Mouse (Mus musculus) forelimb bud, embryonic 11.5 days (tissue): ENCODE data around the gene Mrpl52.

Source experiments
- DNase-seq: peaks from one replicate; pipeline ENCODE4 v3.0.0-alpha.2; 2012; ENCODE audit warnings: low read depth, low spot score

Mrpl52 gene

DNA sequence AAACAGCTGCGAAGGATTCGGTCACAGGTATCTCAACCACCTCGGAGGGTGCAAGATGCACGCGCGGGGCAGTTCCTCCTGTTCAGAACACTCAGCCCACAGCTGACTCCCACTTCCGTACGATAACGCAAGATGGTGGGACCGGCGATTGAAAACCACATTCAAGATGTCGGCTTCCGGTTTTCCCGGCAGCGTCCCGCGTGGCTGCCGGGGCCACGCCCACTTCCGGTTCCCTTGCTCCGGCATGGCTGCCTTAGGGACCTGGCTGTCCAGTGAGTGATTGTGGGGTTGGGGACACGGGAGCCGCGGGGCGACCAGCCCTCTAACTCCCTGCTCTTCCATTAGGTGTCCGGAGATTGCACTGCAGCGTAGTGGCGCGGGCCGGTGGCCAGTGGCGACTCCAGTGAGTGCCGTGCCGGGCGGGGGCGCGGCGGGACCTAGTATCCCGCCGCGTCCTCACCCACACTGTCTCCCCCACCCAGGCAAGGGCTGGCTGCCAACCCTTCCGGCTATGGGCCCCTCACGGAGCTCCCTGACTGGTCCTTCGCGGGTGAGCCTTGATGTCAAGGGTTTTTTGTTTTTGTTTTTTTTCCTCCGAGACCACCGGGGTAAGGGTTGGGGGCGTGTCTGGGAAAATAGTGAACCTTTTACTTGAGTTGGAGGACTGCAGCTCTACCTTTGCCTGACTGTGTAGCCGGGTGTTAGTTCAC is at the start of gene Mrpl52:
Gene Mrpl52, plus strand, starts transcription at position 221 of the 710 bp plus-strand sequence.
- DNase-seq, result peak; percentile 95

DNA sequence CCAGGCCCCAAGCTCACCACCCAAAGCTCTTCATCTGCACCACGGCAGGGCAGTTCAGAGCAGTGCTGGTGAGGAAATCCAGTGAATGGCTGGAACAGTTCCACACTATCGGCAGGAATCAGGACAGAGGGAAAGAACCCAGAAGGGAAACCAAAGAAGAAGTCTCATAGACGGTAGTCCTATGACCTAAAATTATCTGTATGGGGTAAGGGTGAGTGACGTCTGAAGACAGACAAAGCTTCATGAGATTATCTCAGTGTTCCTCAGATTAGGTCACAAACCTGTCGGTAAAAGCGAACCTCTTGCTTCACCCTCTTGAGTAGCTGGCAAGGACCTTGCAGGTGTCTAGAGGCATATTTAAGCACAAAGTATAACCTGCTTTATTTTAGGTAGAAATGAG is 49.5 kb upstream of the Mrpl52 start:
- no peak for DNase-seq

DNA sequence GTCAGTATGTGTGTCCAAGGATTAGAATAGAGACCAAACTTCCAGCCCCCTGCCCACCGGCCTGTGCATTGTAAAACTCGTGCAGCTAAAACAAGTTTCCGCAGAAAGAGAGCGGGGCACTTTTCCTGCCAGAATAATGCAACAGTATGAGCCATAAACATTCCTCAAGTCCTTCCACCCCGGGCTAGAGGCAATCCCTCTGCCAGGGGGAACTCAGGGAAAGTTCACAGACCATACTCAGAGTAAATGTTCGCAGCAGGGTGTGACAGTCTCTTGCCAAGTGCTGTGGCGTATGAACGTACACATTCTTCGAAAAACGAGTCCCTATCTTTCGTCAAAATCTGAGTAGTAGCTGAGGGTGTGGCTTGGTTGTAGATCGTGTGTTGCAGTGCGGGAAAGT is 47.1 kb upstream of the Mrpl52 start:
- DNase-seq, result no peak

DNA sequence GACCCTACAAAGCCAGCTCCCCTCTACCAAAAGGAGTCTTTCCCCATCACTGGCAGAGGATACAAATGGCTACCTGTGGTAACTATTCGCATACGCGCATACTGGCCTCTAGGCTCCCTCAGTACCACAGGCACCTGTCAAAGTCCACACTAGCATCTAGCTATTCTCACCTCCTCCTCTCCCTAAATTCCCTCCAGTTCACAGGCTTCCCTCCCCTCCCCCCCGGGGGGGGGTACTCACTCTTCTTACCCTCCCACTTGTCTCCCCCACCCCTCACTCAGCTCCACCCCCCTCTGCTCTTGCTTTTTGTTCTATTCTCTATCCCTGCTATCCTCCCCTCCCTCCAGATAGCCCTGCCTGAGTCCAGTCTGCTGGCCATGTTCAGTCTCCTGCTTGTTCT is 46.1 kb upstream of the Mrpl52 start:
- DNase-seq, result no peak

DNA sequence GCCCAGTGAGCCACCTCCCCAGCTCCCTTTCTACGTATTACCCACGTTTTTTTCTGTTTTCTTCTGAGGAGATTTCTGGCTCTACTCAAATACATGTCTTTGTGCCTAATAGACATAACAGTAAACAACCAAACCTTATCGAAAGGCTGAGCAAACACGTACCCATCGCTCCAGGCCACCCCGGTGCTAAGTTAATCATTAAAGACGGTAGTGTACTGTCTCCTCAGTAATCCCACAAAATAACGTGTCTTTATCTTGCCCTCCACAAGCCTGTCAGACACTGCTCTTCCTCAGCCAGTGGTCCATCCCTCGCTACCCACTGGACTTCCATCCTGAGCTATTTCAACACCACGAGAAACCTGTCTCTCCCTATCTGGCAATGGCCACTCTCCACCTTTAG is 44.9 kb upstream of the Mrpl52 start:
- no peak for DNase-seq

DNA sequence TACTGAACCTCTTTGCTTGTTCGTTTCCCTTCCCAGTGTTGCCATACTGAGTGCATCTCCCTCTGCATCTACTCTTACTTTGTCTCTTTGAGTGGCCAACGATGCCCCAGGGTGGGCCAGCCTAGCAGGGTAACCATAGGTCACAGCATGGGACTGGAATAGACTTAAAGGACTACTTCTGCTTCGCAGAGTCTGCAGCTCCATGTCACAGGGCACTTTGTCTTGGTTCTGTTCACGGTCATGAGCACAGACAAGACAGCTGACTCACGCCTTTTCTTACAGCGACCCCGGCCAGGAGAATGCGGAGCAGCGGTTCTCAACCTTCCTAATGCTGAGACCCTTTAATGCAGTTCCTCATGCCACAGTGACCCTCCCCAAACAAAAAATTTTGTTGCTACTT is 44.1 kb upstream of the Mrpl52 start:
- DNase-seq, result no peak

DNA sequence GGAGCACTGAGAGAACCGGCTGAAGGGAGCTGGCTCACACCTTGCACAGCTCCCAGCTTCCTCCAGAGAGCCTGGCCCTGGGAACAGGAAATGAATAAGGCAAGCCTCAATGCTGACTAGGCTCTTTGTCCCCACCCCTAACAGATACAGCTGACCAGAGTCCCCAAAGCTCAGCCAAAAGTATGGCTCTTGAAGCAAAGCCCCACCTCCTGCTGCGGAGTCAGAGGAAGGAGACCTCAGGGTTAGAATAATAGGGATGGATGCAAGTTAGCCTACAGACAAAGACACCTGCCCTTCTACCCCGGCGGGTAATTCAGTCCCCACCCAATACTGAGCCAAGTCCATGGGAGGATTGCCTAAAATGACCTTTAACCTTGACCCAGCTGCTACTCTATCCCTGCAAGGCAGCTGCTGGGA is 43.3 kb upstream of the Mrpl52 start:
- DNase-seq, result no peak

DNA sequence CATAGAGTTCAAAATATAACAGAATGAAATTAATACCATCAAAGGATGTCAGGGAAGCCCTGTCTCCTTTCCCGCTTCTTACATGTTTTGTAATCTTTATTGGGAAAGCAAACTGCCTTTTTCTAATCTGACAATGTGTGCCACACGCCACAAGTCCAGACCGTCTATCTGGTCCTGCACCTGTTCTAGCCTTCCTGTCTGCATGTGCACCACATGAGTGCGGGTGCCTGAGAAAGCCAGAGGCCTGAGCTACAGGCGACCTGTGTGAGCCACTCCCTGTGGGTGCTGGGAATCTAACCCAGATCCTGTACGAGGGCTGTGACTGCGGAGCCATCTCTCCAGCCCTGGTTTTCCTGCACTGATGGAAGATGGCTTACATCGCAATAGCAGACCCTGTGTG is 42.3 kb upstream of the Mrpl52 start:
- no peak for DNase-seq

DNA sequence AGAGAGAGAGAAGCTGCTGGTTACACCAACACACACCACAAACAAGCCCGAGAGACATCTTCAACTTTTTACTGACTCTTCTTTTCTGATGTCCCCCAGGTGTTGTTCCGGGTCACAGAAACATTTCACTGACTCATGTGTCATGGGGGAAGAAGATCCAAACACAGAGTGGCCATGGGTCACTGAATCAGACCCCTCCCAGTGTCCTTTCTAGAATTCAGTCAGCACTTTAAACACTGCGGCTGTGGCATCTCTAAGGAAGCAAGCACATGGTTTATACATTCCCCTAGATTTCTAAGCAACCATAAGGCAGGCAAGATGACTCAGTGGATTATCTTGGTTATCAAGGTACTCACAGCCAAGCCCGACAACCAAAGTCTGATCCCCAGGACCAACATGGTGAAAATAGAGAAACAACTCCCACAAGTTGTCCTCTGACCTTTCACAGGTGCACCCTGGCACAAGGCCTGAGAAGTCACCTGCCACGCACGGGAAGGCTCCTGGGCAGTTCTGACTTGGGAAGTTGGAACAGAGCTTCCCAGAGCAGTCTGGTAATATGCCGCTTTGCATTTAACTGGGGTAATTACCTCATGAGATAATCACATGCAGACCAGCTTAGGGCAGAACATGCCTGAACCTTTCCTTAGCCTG is 40.6 kb upstream of the Mrpl52 start:
- DNase-seq, result no peak

DNA sequence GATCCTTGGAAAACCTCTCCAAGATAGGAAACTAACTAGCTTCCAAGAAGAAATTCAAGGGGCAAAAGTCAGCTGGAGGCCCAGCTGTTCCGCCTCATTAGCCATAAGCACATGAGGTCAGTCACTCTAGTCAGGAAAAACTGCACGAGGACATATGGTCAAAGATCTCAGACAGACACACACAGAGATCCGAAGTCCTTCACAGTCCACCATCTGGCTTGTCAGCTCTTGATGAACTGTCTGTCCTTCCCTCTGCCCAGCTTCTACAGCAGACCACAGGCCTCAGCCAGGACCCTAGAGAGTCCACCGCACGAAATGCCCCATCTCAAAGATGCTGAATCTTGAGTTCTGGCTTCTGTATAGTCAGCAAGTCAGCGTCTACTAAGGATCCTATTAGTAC is 39.2 kb upstream of the Mrpl52 start:
- DNase-seq, result no peak

DNA sequence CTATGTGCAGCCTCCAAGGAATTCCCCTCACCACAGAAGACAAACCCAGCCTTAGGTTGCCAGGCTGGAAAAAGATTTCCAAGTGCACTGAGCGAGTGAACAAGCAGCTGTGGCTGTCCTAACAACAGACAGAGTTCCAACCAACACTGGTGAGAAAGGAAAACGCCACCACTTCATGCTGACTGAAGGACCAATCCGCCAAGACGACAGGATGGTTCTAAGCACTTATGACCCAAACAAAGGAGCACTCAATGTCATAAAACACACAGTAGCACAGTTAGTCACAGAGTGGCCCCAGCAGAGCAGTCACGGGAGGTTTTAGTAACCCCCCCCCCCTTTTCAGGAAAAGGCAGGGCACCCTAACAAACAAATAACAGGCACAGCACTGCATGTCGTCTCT is 35.9 kb upstream of the Mrpl52 start:
- no peak for DNase-seq

DNA sequence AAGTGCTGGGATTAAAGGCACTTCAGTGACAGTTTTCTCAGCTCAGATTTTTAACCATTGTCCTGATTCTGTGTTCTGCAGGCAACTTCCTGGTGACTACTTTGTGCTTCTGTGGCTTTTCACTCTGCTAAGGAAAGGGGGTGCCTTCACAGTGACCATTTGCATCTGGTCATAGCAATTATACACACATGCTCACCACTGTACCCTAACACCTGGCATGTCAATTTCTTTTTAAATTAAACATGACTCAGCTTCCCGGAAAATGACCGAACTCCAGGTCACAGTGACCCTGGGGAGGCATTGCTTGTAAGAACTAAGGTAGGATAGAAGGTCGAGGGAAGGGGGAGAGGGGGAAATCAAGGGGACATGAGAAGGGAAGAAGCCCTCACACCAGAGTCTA is 32.9 kb upstream of the Mrpl52 start:
- DNase-seq, result no peak

DNA sequence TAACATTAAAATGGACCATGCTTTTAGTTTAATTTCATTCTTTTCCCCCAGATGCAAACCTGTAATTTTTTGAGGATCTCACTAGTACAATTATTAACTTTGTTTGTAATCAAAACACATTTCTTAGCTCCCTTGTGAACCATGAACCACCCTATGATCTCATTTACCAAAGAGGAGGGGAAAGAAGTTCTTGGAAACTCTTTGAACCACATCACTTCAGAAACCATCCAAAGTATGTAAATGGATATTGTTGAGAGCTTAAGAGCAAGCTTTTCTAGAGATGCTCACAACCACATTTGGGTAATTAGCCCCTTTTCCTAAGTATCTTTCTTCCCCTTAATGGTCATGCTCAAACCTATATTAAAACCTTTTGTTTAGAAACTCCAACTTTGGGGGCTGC is 32.4 kb upstream of the Mrpl52 start:
- DNase-seq, result no peak

DNA sequence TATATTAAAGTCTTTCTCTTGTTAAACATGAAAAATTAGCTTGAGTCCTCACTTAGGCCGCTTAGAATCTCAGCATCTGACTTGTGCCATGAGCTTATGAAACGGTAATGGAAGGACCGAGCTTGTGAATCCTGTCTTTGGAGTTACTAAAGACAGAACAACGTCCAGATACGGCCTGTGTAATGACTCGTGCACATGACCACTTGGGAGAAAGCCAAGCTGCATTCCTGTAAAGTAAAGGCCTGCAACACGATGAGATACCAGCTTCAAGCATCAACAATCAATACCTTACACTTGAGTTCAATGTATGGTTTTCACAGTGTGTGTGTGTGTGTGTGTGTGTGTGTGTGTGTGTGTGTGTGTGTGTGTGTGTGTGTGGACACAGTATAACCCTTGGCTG is 30.0 kb upstream of the Mrpl52 start:
- DNase-seq, result no peak

DNA sequence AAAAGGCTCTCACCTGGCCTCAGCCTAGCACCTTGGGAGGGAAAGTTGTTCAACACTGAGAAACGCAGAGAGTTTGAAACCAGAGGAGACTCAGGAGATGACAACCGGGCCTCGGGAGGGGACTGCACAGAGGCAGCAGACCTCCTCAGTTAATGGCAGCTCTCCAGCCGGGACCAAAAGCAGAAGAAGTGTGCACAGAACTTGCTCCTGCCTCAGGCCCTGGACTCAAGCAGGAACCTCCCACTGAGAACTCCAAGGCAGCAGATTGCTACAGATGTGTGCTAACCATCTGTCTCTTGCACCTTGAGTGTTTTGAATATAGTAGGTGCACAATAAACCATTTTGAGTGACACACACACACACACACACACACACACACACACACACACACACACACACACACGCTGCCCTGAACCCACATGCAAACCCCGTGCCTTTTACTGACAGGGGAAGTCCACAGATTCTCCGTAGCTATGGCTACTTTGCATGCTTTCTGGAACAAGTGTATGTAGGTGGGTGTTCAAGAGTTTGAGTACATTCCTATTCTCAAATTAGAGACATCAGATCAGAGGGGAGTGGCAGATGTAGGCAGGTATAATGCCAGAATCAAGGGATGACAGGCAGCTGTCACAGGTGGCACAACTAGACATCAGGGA is 28.7 kb upstream of the Mrpl52 start:
- DNase-seq, result no peak

DNA sequence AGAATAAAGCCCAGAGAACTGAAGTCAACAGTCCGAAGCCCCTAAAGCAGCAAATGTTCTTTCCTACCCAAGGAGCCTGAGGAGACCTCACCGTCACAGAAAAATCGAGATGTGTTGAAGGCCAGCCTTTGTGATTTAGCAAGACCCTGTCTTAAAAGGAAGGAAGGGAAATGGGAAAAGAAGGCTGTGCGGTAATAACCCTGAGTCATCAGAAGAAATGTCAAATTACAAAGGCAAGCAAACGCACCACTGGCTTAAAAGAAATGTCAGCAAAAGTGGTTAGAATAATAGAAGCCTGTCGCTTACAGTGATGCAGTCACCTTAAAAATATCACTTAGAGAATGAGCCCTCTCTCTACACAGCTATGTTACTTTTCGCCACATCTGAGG is 28.2 kb upstream of the Mrpl52 start:
- DNase-seq, result no peak

DNA sequence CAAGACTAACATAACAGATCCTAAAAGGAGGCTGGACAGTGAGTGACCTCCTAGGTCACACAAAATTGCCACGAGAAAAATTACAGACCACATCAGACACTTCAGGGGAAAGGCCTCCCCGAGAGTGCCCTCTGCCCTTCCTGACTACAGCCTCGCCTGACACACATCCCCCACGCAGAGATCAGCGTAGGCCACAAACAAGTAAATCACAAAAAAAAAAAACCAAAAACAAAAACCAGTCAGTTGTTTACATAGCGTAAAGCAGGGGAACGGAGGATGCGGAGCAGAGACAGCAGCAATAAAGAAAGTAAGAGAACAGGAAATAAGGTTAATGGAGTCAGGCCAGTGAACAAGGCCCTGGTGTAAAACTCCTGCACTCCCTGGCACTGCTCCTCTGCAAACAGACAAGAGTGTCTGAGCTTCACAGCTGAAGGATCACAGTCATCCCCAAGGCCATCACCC is 27.8 kb upstream of the Mrpl52 start:
- no peak for DNase-seq

DNA sequence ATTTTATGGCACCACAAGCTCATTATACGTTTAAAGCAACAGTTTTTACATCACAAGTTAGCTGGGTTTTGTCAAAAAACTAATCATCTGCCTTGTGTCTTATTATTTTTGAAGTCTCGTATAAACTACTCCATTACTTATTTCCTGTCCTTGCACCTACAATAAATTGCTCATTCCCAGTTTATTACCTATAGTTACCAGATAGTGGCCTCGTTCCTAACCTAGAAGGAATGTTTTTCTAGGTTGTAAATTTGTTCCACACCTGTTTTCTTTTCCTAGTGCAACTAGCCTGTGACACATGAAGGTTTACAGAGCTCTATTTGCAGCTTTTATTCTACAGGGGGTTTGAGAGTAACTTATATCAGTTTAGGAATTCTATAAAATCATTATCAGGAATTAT is 25.0 kb upstream of the Mrpl52 start:
- DNase-seq, result no peak

DNA sequence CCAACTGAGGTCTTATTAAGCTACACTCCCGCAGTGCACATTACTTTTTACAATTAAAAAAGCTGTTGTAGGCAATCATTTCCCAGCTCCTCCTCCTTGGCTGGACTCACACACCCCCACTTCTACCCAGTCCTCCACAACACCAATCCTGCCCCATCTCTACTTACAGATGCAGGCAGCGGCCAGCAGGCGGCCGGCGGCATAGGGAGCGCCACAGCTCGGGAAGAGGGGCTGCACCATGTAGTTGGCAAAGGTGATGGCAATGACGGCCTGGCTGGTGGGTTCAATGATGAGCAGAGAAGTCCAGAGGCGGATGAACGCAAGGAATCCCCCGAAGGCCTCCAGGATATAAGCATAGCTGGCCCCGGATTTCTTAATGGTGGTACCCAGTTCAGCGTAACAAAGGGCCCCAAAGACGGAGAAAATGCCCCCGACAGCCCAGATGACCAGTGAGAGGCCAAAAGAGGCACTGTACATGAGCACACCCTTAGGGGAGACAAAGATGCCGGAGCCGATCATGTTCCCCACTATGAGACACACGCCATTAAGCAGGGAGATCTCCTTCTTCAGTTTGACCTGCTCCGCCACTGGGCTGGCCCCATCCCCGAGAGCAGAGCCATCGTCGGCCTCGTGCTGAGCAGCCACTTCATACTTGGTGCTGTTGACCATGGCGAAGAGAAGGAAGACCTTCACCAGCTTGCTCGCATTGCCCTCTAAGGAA is 18.2 kb upstream of the Mrpl52 start:
- no peak for DNase-seq

DNA sequence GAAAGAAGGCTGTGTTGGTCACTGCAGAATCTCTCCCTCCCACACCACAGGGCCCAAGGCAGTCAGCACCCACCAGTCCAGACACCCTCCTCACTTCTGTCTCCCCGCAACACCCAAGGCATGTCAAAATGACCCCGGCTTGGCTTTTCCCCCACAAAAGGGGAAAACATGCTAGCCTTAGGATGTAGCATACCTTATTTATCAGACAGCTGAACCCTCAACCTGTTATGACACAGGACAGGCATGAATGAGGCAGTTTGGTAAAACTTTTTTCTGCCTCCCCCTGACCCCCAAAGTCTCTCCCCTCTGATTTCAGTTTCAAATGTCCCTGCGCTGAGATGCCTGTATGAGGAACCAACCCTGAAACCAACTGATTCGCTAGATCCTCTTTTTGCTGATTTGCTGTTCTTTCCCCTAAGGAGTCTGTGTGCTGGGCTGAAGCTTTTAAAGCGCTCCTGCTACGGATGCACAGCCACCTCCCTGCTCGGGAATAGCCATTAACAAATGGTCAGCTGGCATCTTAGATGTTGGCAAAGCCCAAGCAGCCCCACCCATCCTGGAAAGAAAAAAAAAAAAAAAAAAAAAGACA is 17.6 kb upstream of the Mrpl52 start:
- DNase-seq, result no peak

DNA sequence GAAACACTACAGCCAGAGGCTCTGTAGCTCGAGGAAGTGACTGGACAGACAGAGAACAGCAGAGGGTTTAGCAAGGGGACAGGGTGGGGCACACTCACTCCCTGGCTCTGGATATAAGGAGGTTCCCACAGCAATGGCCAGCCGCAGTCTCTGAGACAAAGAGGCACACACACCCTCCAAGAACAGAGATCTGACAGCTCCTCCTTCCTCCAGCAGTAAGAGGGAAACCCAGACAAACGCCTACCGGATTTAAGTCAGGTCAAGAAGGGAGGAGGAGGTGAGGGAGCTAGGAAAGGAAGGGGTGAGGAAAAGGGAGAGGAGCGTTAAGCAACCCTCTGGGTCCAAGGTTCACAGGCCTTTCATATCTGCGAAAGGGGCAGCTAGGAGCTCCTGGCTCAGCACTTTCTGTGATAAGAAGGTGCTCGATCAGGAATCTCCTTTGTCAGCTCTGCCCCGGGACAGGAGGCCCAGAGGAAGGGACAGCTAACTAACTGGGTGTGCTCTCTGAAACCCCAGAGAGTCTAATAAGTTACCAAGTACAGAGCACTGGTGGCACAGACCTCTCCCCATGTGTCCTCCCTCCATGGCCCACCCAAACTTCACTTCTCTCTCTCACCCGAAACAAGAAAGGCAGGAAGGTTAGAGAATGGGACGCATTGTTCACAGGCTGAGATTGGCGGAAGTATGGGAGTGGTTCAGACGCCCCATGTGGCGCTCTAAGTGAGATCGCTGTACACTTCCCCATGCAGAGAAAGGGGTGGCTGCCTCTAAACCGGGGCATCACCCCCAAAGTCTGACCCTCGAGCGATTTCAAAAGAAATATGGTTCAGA is 16.5 kb upstream of the Mrpl52 start:
- DNase-seq, result no peak
